Mouse (Mus musculus): ENCODE measurements around the gene Zmym4. TPM values are rescaled to one million over a fixed set of nuclear protein-coding genes. Genes with fewer than 3 reads are reported as not detected.
A peak's percentile ranks its signal among the peaks of the same experiment; 100 is the strongest.
"Not testable (repeated sequence)": the region's sequence is repeated elsewhere in the genome, so short reads cannot be mapped to it uniquely, and the experiment has no call there.

Gene Zmym4
- polyA plus RNA-seq, 1 experiment from 2014 or later = 26.5 TPM

DNA sequence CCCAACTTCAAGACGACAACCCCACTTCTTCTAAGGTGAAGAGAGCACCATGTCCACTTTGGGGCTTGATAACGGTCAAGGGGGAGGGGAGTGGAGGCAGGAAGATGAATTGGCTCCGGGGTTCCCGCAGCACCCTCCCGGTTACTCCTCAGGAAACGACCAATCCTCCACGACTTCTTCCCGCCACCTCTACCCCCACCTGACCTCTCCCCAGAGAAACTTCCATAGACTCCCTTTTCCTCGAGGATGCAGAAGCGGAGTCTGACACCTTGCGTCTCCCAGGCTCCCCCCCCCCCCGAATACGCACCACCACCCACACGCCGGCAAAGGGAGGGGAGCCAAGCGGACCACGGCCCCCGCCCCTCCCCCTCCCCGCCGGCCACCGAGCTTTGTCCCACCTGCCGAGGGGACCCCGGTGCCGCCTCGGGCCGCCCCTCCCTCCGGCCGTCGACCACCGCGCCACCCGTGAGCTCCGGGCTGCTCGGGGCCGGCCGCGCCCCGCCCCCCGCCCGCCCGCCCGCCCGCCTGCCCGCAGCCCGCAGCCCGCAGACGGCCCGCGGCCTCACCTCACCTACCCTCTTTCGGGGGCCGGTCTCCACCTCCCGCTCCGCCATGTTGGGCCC, 583 bp downstream of the Zmym4 start:
- peak overlapping the region; percentile 99 for H3K9ac ChIP-seq (replicated peaks; ENCODE audit: low read length)
- H3K4me3 ChIP-seq (ENCODE audit: low read depth, low read length) = peak overlapping the region; percentile 100
- 2% methylated on average over 22 of the region's 53 CpGs for WGBS

DNA sequence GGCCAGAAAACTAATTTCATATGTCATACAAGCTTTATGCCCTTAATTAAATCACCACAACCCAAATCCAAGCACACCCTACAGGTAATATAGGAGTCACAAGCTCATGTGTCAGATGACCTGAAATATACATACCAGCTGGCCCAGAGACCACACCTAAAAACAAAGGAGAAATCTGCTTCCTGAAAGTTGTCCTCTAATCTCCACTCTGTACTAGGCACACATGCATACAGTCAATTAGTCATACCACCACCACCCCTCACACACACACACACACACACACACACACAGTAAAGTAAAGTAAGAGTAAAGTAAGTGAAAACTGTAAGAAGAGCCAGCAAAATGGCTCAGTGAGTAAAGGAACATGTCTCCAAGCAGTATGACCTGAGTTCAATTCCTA, 9.3 kb downstream of the Zmym4 start:
- Histone ChIP-seq H3K4me2 (ENCODE audit: low read depth, low read length) (no peak overlapping the region), H3K36me3 (replicated peaks; ENCODE audit: control insufficient read depth, insufficient read depth, low read depth, low read length) (no peaks in the 10 kb centered on the region), H3K9ac (replicated peaks; ENCODE audit: low read length) (no peak overlapping the region), H3K27ac (replicated peaks; ENCODE audit: low read depth, low read length) (no peak overlapping the region), H3K9me3 (replicated peaks; ENCODE audit: control insufficient read depth, low read length) (no peaks in the 10 kb centered on the region), H3K4me1 (ENCODE audit: control insufficient read depth, insufficient read depth, low read length) (no peaks in the 10 kb centered on the region), H3K27me3 (ENCODE audit: control insufficient read depth, insufficient read depth, low read length) (no peaks in the 10 kb centered on the region), H3K4me3 (ENCODE audit: low read depth, low read length) (no peak overlapping the region)
- no peak for DNase-seq (ENCODE audit: low spot score)
- no peak for ATAC-seq (replicated peaks; ENCODE audit: insufficient number of reproducible peaks, low FRiP score, low TSS enrichment, low read depth)

More for the DNA sequence above, 583 bp downstream of the Zmym4 start:
- Histone ChIP-seq H3K27me3 (ENCODE audit: control insufficient read depth, insufficient read depth, low read length) (no peaks in the 10 kb centered on the region), H3K4me1 (ENCODE audit: control insufficient read depth, insufficient read depth, low read length) (no peaks in the 10 kb centered on the region), H3K36me3 (replicated peaks; ENCODE audit: control insufficient read depth, insufficient read depth, low read depth, low read length) (no peaks in the 10 kb centered on the region), H3K4me2 (ENCODE audit: low read depth, low read length) (peak overlapping the region; percentile 71), H3K9me3 (replicated peaks; ENCODE audit: control insufficient read depth, low read length) (no peaks in the 10 kb centered on the region), H3K27ac (replicated peaks; ENCODE audit: low read depth, low read length) (peak overlapping the region; percentile 96)
- ATAC-seq (replicated peaks; ENCODE audit: insufficient number of reproducible peaks, low FRiP score, low TSS enrichment, low read depth) (0 out of 2 replicates have a peak, but pooled peaks have one; percentile 41), DNase-seq (ENCODE audit: low spot score) (peak; percentile 47)

DNA sequence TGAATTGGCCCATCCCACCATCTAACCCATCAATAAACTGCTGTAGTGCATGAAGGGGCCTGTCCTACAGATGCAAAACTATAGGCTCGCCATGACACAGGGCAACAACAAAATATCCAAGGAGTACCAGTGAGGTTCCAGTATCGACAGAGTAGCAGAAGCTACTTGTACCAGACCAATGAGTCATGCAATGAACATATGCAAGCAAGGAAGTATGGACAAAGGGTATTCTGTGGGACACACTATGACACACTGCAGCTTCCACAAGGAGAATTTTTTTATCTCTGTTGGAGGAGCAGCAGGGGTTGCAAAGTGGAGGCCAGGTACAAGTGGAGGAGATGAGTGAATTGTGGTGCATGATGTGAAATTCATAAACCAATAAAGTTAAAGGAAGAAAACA, 9.7 kb downstream of the Zmym4 start:
- no peaks in the 10 kb centered on the region for H3K4me1 ChIP-seq (ENCODE audit: control insufficient read depth, insufficient read depth, low read length)
- H3K4me3 ChIP-seq (ENCODE audit: low read depth, low read length) = no peak overlapping the region
- H3K9ac ChIP-seq (replicated peaks; ENCODE audit: low read length) = no peak overlapping the region
- H3K9me3 ChIP-seq (replicated peaks; ENCODE audit: control insufficient read depth, low read length) = no peaks in the 10 kb centered on the region
- DNase-seq (ENCODE audit: low spot score) (no peak), ATAC-seq (replicated peaks; ENCODE audit: insufficient number of reproducible peaks, low FRiP score, low TSS enrichment, low read depth) (no peak)
- no peak overlapping the region for H3K27ac ChIP-seq (replicated peaks; ENCODE audit: low read depth, low read length)
- no peaks in the 10 kb centered on the region for H3K36me3 ChIP-seq (replicated peaks; ENCODE audit: control insufficient read depth, insufficient read depth, low read depth, low read length)
- no peaks in the 10 kb centered on the region for H3K27me3 ChIP-seq (ENCODE audit: control insufficient read depth, insufficient read depth, low read length)
- H3K4me2 ChIP-seq (ENCODE audit: low read depth, low read length) = no peak overlapping the region
- WGBS = 92% methylated on average over 2 of the region's 2 CpGs

DNA sequence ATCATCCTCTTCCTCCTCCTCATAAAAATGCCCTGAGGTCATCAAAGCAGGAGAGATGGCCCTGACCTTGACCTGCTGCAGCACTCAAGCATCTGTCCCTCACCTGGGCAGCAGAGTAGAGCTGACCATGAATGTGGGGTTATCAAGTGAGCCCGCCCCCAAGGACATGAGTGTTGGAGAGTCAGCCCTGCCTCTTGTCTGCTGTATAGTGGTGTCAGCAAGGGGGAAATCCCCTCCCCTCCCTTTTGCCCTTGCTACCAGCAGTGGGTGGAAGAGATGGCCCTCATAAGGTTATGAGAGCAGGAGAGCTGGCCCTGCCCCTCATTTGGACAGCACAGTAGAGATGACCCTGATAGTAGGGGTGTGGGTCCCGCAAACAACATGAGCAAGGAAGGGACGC, 10.5 kb downstream of the Zmym4 start:
- Histone ChIP-seq H3K9ac (replicated peaks; ENCODE audit: low read length) (no peak overlapping the region), H3K4me3 (ENCODE audit: low read depth, low read length) (no peak overlapping the region), H3K27me3 (ENCODE audit: control insufficient read depth, insufficient read depth, low read length) (no peaks in the 10 kb centered on the region), H3K4me1 (ENCODE audit: control insufficient read depth, insufficient read depth, low read length) (no peaks in the 10 kb centered on the region), H3K4me2 (ENCODE audit: low read depth, low read length) (no peak overlapping the region), H3K36me3 (replicated peaks; ENCODE audit: control insufficient read depth, insufficient read depth, low read depth, low read length) (no peaks in the 10 kb centered on the region), H3K27ac (replicated peaks; ENCODE audit: low read depth, low read length) (no peak overlapping the region), H3K9me3 (replicated peaks; ENCODE audit: control insufficient read depth, low read length) (no peaks in the 10 kb centered on the region)
- 93% methylated on average over 3 of the region's 3 CpGs for WGBS
- DNase-seq (ENCODE audit: low spot score) (no peak), ATAC-seq (replicated peaks; ENCODE audit: insufficient number of reproducible peaks, low FRiP score, low TSS enrichment, low read depth) (no peak)

- WGBS = 91% methylated on average over 4 of the region's 4 CpGs
- not testable (repeated sequence) for H3K4me1 ChIP-seq (ENCODE audit: control insufficient read depth, insufficient read depth, low read length); ATAC-seq (replicated peaks; ENCODE audit: insufficient number of reproducible peaks, low FRiP score, low TSS enrichment, low read depth); H3K36me3 ChIP-seq (replicated peaks; ENCODE audit: control insufficient read depth, insufficient read depth, low read depth, low read length); DNase-seq (ENCODE audit: low spot score); H3K27ac ChIP-seq (replicated peaks; ENCODE audit: low read depth, low read length); H3K9ac ChIP-seq (replicated peaks; ENCODE audit: low read length); H3K9me3 ChIP-seq (replicated peaks; ENCODE audit: control insufficient read depth, low read length); H3K4me2 ChIP-seq (ENCODE audit: low read depth, low read length); H3K4me3 ChIP-seq (ENCODE audit: low read depth, low read length); H3K27me3 ChIP-seq (ENCODE audit: control insufficient read depth, insufficient read depth, low read length)
These were observed 17.1 kb downstream of the Zmym4 start for GRCm38 (mm10) chr4:126950801-126951200.

DNA sequence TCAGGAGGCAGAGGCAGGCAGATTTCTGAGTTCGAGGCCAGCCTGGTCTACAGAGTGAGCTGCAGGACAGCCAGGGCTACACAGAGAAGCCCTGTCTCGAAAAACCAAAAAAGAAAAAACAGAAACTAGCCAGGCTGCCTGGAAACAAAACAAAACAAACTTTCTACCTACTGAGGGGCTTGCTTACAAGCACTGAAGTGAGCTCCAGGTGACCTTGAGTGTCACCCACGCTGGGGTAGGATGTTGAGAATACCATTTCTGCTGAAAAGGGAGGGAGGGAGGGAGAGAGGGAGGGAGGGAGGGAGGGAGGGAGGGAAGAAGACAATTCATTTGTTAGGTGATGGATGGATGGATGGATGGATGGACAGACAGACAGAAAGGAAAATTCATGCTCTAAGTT, 24.5 kb downstream of the Zmym4 start:
- Histone ChIP-seq H3K4me1 (ENCODE audit: control insufficient read depth, insufficient read depth, low read length) (no peaks in the 10 kb centered on the region), H3K27me3 (ENCODE audit: control insufficient read depth, insufficient read depth, low read length) (no peaks in the 10 kb centered on the region), H3K4me2 (ENCODE audit: low read depth, low read length) (no peak overlapping the region), H3K27ac (replicated peaks; ENCODE audit: low read depth, low read length) (no peak overlapping the region), H3K36me3 (replicated peaks; ENCODE audit: control insufficient read depth, insufficient read depth, low read depth, low read length) (no peaks in the 10 kb centered on the region; the same call in 1 of the 2 replicates), H3K9me3 (replicated peaks; ENCODE audit: control insufficient read depth, low read length) (no peaks in the 10 kb centered on the region), H3K9ac (replicated peaks; ENCODE audit: low read length) (no peak overlapping the region), H3K4me3 (ENCODE audit: low read depth, low read length) (no peak overlapping the region)
- no peak for DNase-seq (ENCODE audit: low spot score)
- no peak for ATAC-seq (replicated peaks; ENCODE audit: insufficient number of reproducible peaks, low FRiP score, low TSS enrichment, low read depth)
- 89% methylated on average over 3 of the region's 3 CpGs for WGBS

DNA sequence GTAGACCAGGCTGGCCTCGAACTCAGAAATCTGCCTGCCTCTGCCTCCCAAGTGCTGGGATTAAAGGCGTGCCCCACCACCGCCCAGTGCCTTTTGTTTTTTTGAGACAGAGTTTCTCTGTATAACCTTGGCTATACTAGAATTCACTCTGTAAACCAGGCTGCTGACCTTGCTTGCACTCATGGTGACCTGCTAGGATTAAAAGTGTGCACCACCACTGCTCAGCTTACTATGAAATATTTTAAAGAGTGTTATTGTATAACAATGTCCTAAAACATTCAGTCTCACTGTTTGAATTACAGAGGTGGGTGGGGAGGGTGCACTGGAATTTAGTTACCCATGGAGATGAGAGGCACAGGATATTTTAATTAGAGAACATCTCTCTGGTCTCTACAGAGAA, 25.1 kb downstream of the Zmym4 start:
- Histone ChIP-seq H3K4me3 (ENCODE audit: low read depth, low read length) (no peak overlapping the region), H3K4me1 (ENCODE audit: control insufficient read depth, insufficient read depth, low read length) (no peaks in the 10 kb centered on the region), H3K27me3 (ENCODE audit: control insufficient read depth, insufficient read depth, low read length) (no peaks in the 10 kb centered on the region), H3K36me3 (replicated peaks; ENCODE audit: control insufficient read depth, insufficient read depth, low read depth, low read length) (no peaks in the 10 kb centered on the region; the same call in 1 of the 2 replicates), H3K4me2 (ENCODE audit: low read depth, low read length) (no peak overlapping the region), H3K9ac (replicated peaks; ENCODE audit: low read length) (no peak overlapping the region), H3K9me3 (replicated peaks; ENCODE audit: control insufficient read depth, low read length) (no peaks in the 10 kb centered on the region), H3K27ac (replicated peaks; ENCODE audit: low read depth, low read length) (no peak overlapping the region)
- no peak for ATAC-seq (replicated peaks; ENCODE audit: insufficient number of reproducible peaks, low FRiP score, low TSS enrichment, low read depth)
- 94% methylated on average over 3 of the region's 3 CpGs for WGBS
- no peak for DNase-seq (ENCODE audit: low spot score)

DNA sequence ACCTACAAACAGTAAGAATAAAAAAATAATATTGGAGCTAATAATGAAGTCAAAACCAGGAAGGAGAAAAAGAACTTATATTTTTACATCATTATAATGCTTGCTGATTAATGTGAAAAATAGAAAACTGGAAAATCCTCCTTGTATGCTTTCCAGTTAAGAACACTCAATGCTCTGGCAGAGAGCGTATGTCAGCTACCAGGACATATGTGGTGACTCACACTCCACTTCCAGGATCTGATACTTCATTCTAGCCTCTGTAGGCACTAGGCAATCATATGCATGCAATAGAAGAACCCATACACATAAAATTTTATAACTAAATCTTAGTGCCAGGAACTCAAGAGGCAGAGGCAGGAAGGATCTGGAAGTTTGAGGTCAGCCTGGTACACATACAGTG, 40.2 kb downstream of the Zmym4 start:
- ATAC-seq (replicated peaks; ENCODE audit: insufficient number of reproducible peaks, low FRiP score, low TSS enrichment, low read depth) = no peak
- Histone ChIP-seq H3K27ac (replicated peaks; ENCODE audit: low read depth, low read length) (no peak overlapping the region), H3K27me3 (ENCODE audit: control insufficient read depth, insufficient read depth, low read length) (no peaks in the 10 kb centered on the region), H3K36me3 (replicated peaks; ENCODE audit: control insufficient read depth, insufficient read depth, low read depth, low read length) (no peaks in the 10 kb centered on the region), H3K4me3 (ENCODE audit: low read depth, low read length) (no peak overlapping the region), H3K9me3 (replicated peaks; ENCODE audit: control insufficient read depth, low read length) (no peaks in the 10 kb centered on the region), H3K4me2 (ENCODE audit: low read depth, low read length) (no peak overlapping the region), H3K4me1 (ENCODE audit: control insufficient read depth, insufficient read depth, low read length) (no peaks in the 10 kb centered on the region), H3K9ac (replicated peaks; ENCODE audit: low read length) (no peak overlapping the region)
- 97% methylated on average over 1 of the region's 1 CpGs for WGBS
- no peak for DNase-seq (ENCODE audit: low spot score)
